Mouse (Mus musculus) hindbrain, embryonic 16.5 days (tissue): ENCODE measurements around the gene Nup85. TPM values are rescaled to one million over a fixed set of nuclear protein-coding genes. Genes with fewer than 3 reads are reported as not detected.

Experiments used
- polyA plus RNA-seq: library from polyadenylated mRNA; unstranded; fragments of >200 nt; fragmentation: Nextera tagmentation; extraction: Ambion mirVana; gene quantifications from 2 replicates; pipeline ENCODE4 v1.2.1, GENCODE M21; 2015

Gene Nup85
- polyA plus RNA-seq, 1 experiment from 2014 or later = 97.5 TPM

Other genes with a start within 250 kb of the Nup85 start
- gene Ush1g, start 242.4 kb upstream of the Nup85 start, polyA plus RNA-seq = 0.16 and 0.25 TPM in 2 replicates
- 2.3 and 2.7 TPM in 2 replicates for gene Otop3, start 229.7 kb upstream of the Nup85 start, polyA plus RNA-seq
- 66.9 and 67.8 TPM in 2 replicates for gene Hid1, start 196.7 kb upstream of the Nup85 start, polyA plus RNA-seq
- gene Cdr2l, start 182.5 kb upstream of the Nup85 start, polyA plus RNA-seq = 16.1 and 18.0 TPM in 2 replicates
- 185 and 186 TPM in 2 replicates for gene Mrpl58, start 160.7 kb upstream of the Nup85 start, polyA plus RNA-seq
- 832 and 923 TPM in 2 replicates for gene Atp5h, start 144.5 kb upstream of the Nup85 start, polyA plus RNA-seq
- gene Kctd2, start 144.3 kb upstream of the Nup85 start, polyA plus RNA-seq = 5.7 and 10.2 TPM in 2 replicates
- gene Trim80, start 123.9 kb upstream of the Nup85 start, polyA plus RNA-seq = 0.15 TPM in 1 of 2 replicates, not detected in the other
- gene Slc16a5, start 102.0 kb upstream of the Nup85 start, polyA plus RNA-seq = 0.34 and 0.46 TPM in 2 replicates
- gene Armc7, start 88.8 kb upstream of the Nup85 start, polyA plus RNA-seq = 16.8 and 19.4 TPM in 2 replicates
- 95.8 and 104 TPM in 2 replicates for gene Nt5c, start 72.6 kb upstream of the Nup85 start, polyA plus RNA-seq
- 1,336 TPM in 2 replicates for gene Jpt1, start 50.0 kb upstream of the Nup85 start, polyA plus RNA-seq
- gene Sumo2, start 28.2 kb upstream of the Nup85 start, polyA plus RNA-seq = 847 and 892 TPM in 2 replicates
- gene Mrps7, start 39.5 kb downstream of the Nup85 start, polyA plus RNA-seq = 79.9 and 82.2 TPM in 2 replicates
- gene Gga3, start 39.6 kb downstream of the Nup85 start, polyA plus RNA-seq = 35.1 and 43.7 TPM in 2 replicates
- 16.1 and 16.2 TPM in 2 replicates for gene Mif4gd, start 48.5 kb downstream of the Nup85 start, polyA plus RNA-seq
- 42.7 and 49.9 TPM in 2 replicates for gene Slc25a19, start 63.9 kb downstream of the Nup85 start, polyA plus RNA-seq
- 183 and 193 TPM in 2 replicates for gene Grb2, start 144.2 kb downstream of the Nup85 start, polyA plus RNA-seq
- gene Tmem94, start 201.0 kb downstream of the Nup85 start, polyA plus RNA-seq = 22.0 and 29.0 TPM in 2 replicates
- gene Caskin2, start 249.2 kb downstream of the Nup85 start, polyA plus RNA-seq = 9.0 and 12.6 TPM in 2 replicates